Mouse (Mus musculus) neural tube, embryonic 11.5 days (tissue): Measurements from ENCODE around the gene Erc1. TPM values are rescaled to one million over a fixed set of nuclear protein-coding genes. Genes with fewer than 3 reads are reported as not detected.
"Not testable (repeated sequence)": the region's sequence is repeated elsewhere in the genome, so short reads cannot be mapped to it uniquely, and the experiment has no call there.

ENCODE experiments used
- ATAC-seq: fragments of 200-750 bp; cut with Nextera tagmentation; 2 replicates; pipeline ENCODE4 v1.8.0; 2017; ENCODE audit warnings: moderate number of reproducible peaks, mild to moderate bottlenecking, moderate TSS enrichment, moderate library complexity; ENCODE audit not compliant: insufficient read depth, low FRiP score, low TSS enrichment
- DNase-seq: peaks from one replicate; pipeline ENCODE4 v3.0.0-alpha.2; 2015; ENCODE audit warnings: low spot score
- H3K27ac ChIP-seq: fragments of 300-500 bp; sonication (generic); 2 replicates; pipeline ENCODE4 v1.5.1; 2014; ENCODE audit warnings: low read depth, mild to moderate bottlenecking, low read length
- H3K27me3 ChIP-seq: fragments of 300-500 bp; sonication (generic); 2 replicates; pipeline ENCODE4 v1.6.1; 2014; ENCODE audit warnings: mild to moderate bottlenecking, low read length, mixed read lengths; ENCODE audit not compliant: control insufficient read depth, insufficient read depth
- H3K36me3 ChIP-seq: fragments of 300-500 bp; sonication (generic); 2 replicates; pipeline ENCODE4 v1.6.1; 2014; ENCODE audit warnings: mild to moderate bottlenecking, low read length, moderate library complexity, mixed read lengths; ENCODE audit not compliant: control insufficient read depth, insufficient read depth
- H3K4me1 ChIP-seq: fragments of 300-500 bp; sonication (generic); 2 replicates; pipeline ENCODE4 v1.6.1; 2014; ENCODE audit warnings: low read length, mixed read lengths; ENCODE audit not compliant: control insufficient read depth, insufficient read depth
- H3K4me2 ChIP-seq: fragments of 300-500 bp; sonication (generic); 2 replicates; pipeline ENCODE4 v1.6.1; 2014; ENCODE audit warnings: low read depth, mild to moderate bottlenecking, moderate library complexity
- H3K4me3 ChIP-seq: fragments of 300-500 bp; sonication (generic); 2 replicates; pipeline ENCODE4 v1.5.1; 2014; ENCODE audit warnings: low read depth, low read length
- H3K9ac ChIP-seq: fragments of 300-500 bp; sonication (generic); 2 replicates; pipeline ENCODE4 v1.6.1; 2014; ENCODE audit warnings: mild to moderate bottlenecking, low read length
- H3K9me3 ChIP-seq: fragments of 300-500 bp; sonication (generic); 2 replicates; pipeline ENCODE4 v1.6.1; 2016; ENCODE audit warnings: low read length; ENCODE audit not compliant: control insufficient read depth
- WGBS: fragments of 180-500 bp; shearing (Covaris S2); extraction: QIAGEN DNeasy Blood & Tissue Kit; methylation state at CpG from one replicate; pipeline ENCODE4 v1.1.7; 2014; 5-methylcytosine and 5-hydroxymethylcytosine counted together
- polyA plus RNA-seq: library from polyadenylated mRNA; unstranded; fragments of >200 nt; fragmentation: Nextera tagmentation; extraction: Ambion mirVana; gene quantifications from 2 replicates; pipeline ENCODE4 v1.2.1, GENCODE M21; 2014

Erc1 gene
- polyA plus RNA-seq, 1 experiment from 2014 or later: 32.9 TPM

DNA sequence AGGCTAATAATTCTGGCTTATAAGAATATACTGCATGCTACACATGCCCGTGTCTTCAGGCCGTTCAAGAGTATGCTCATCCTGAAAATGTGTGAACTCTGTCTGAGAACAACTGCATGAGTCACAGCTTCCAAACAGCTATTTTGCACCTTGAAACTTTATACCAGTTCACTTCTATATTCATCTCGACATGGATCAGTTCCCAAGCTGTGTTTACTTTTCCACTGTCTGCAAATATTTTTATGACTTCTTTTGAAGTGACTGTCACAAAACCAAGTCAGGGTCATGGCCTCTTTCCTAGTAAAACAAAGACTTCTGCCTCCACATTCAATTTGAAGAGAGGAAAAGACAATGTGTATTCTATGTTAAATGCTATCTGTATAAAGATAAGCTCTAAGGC is 178.2 kb downstream of the Erc1 start:
- Histone ChIP-seq H3K9me3 (no peaks in the 10 kb centered on the region), H3K4me2 (no peak overlapping the region), H3K27me3 (no peaks in the 10 kb centered on the region), H3K9ac (no peak overlapping the region), H3K4me1 (no peaks in the 10 kb centered on the region), H3K27ac (no peak overlapping the region), H3K4me3 (no peak overlapping the region), H3K36me3 (no peaks in the 10 kb centered on the region; the same call in 1 of the 2 replicates)
- WGBS: 66% methylated on average over 3 of the region's 3 CpGs
- no peak for DNase-seq
- no peak for ATAC-seq

DNA sequence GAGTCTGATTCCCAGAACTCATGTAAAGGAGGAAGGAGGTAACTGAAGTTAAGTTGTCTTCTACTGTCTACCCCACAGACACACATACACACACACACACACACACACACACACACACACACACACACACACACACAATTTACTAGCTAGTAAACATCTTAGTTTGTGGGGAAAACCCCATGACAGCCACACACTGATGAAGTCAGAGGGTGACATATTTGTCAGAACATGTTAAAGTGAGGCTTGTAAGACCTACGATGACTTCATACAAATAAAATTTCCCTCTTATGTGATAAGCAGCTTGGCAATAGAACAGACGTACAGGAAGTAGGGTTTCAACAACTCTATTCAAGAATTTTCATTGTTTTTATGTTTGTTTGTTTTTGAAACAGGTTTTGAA is 185.0 kb downstream of the Erc1 start:
- ATAC-seq: no peak
- no peak overlapping the region for H3K4me2 ChIP-seq
- no peak overlapping the region for H3K27ac ChIP-seq
- no peak for DNase-seq
- no peaks in the 10 kb centered on the region for H3K27me3 ChIP-seq
- WGBS: 93% methylated on average over 2 of the region's 2 CpGs
- no peaks in the 10 kb centered on the region for H3K9me3 ChIP-seq
- H3K9ac ChIP-seq: no peak overlapping the region
- no peaks in the 10 kb centered on the region for H3K4me1 ChIP-seq
- H3K4me3 ChIP-seq: no peak overlapping the region
- H3K36me3 ChIP-seq: no peaks in the 10 kb centered on the region

DNA sequence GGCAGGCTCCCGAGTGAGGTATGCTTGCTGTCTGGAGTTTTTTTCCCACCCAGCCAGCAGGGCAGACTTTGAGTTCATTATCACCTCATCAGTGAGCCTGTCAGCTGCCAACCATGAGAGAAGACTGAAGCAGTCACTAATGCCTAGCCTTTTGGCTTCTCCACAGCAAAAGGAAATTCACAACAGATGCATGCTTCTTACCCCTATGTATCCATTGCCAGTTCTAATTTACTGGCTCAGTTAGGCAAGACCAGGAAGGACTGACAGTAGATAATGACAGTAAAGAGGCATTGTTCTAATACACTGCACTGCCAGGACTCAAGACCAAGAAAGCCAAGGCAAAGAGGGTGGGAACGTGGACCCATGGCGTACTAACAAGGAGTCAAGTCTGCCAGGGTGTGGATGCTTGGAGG is 186.9 kb downstream of the Erc1 start:
- H3K4me1 ChIP-seq: no peaks in the 10 kb centered on the region
- ATAC-seq (no peak), DNase-seq (no peak)
- no peak overlapping the region for H3K4me2 ChIP-seq
- H3K9me3 ChIP-seq: no peaks in the 10 kb centered on the region
- no peaks in the 10 kb centered on the region for H3K36me3 ChIP-seq
- no peak overlapping the region for H3K9ac ChIP-seq
- no peak overlapping the region for H3K4me3 ChIP-seq
- no peak overlapping the region for H3K27ac ChIP-seq
- 73% methylated on average over 3 of the region's 3 CpGs for WGBS
- no peaks in the 10 kb centered on the region for H3K27me3 ChIP-seq

DNA sequence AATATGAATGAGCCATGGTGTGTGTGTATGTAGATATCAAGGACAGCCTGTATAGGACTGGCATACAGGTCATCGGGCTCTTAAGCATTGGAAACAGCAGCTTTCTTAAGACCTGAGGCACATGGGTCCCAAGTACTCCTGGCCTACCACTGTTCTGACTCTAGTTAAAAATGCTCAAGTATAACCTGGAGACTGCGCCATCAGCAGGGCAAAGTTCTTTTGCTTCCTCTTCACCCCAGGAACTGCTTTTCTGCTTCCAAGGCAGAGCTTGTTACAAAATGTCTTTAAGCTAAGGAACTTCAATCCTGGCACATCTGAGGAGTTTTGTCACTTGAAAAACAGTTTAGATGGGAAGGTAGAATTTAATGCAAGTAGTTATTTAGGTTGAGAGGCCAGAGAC is 189.5 kb downstream of the Erc1 start:
- Histone ChIP-seq H3K4me3 (no peak overlapping the region), H3K9me3 (no peaks in the 10 kb centered on the region), H3K9ac (no peak overlapping the region), H3K27ac (no peak overlapping the region), H3K27me3 (no peaks in the 10 kb centered on the region), H3K4me1 (no peaks in the 10 kb centered on the region), H3K36me3 (no peaks in the 10 kb centered on the region), H3K4me2 (no peak overlapping the region)
- 92% methylated on average over 2 of the region's 2 CpGs for WGBS
- no peak for DNase-seq
- ATAC-seq: no peak

DNA sequence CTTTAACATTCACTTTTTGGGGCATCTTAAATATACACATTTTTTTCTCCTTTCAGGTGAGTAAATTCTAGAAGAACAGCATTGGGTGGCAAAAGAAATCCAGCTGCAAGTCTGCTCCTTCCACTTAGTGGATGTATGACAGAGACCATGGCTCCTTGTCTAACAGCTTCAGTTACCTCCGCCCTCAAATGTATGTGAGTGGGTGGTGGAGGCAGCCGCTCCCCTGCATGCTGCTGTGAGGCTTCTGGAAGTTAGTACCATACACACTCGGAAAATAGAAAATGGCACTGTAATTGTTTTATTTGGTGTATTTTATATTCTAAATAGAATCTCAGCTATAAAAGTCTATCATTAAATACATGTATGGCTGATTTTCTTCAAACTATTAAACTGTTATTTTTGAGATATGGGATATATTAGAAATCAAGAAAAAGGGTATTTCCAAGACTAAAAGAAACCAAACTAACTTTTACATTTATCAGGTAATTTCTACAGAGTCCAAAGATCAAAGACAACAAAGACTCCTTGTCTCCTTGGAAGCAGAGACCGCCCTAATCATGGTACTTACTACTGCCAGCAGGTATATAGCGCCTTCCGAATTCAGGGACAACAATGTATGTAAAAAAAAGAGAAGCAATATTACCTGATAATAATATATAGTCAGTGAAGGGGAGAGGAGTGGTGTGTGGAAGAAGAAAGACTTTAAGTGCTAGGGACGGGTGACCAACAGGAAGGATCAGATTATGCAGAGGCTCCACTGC is 190.4 kb downstream of the Erc1 start:
- 91% methylated on average over 7 of the region's 7 CpGs for WGBS
- Histone ChIP-seq H3K27ac (no peak overlapping the region), H3K9ac (no peak overlapping the region), H3K9me3 (no peaks in the 10 kb centered on the region), H3K27me3 (no peaks in the 10 kb centered on the region), H3K4me1 (no peaks in the 10 kb centered on the region), H3K36me3 (no peaks in the 10 kb centered on the region), H3K4me2 (no peak overlapping the region), H3K4me3 (no peak overlapping the region)
- ATAC-seq (no peak), DNase-seq (no peak)

DNA sequence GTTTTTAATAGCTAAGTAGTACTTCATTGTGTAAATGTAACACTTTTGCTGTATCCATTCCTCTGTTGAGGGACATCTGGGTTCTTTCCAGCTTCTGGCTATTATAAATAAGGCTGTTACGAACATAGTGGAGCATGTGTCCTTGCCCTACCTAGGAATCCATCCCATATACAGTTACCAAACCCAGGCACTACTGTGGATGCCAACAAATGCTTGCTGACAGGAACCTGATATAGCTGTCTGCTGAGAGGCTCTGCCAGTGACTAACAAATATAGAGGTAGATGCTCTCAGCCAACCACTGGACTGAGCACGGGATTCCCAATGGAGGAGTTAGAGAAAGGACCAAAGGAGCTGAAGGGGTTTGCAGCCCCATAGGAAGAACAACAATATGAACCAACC is 193.2 kb downstream of the Erc1 start:
- H3K36me3 ChIP-seq, H3K4me2 ChIP-seq, H3K27me3 ChIP-seq, H3K4me3 ChIP-seq, DNase-seq, H3K9me3 ChIP-seq, H3K9ac ChIP-seq, H3K4me1 ChIP-seq, ATAC-seq, H3K27ac ChIP-seq: not testable (repeated sequence)
- WGBS: 87% methylated on average over 2 of the region's 2 CpGs

DNA sequence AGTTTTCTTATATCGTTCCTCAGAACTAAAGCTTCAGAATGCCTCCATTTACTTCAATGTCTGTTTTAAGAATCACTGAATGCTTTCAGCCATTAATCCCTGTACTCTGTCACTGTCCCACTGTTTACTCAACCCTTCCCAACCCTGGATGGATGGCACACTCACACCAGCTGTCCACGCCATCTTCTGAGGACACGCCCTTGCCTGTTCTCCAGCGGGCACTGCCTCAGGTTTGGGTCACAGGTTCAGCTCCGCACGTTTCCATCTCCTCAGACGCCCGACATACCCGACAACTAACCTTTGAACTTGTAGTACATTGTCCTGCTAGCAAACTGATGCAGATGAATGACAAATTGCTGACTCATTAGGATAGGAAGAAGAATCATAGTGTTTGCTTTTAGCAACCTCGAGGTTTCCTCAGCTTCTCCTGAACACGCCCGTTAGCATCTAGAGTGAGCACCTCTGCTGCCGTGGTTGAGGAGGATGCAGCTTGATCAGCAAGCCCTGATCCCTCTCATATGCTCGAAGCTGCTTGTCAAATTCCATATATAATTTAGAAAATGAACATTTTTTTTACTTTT is 204.0 kb downstream of the Erc1 start:
- 72% methylated on average over 14 of the region's 14 CpGs for WGBS
- Histone ChIP-seq H3K4me2 (no peak overlapping the region), H3K9ac (no peak overlapping the region), H3K9me3 (no peaks in the 10 kb centered on the region), H3K27ac (no peak overlapping the region), H3K36me3 (no peaks in the 10 kb centered on the region), H3K4me3 (no peak overlapping the region), H3K4me1 (no peaks in the 10 kb centered on the region), H3K27me3 (no peaks in the 10 kb centered on the region)
- ATAC-seq: no peak
- no peak for DNase-seq

DNA sequence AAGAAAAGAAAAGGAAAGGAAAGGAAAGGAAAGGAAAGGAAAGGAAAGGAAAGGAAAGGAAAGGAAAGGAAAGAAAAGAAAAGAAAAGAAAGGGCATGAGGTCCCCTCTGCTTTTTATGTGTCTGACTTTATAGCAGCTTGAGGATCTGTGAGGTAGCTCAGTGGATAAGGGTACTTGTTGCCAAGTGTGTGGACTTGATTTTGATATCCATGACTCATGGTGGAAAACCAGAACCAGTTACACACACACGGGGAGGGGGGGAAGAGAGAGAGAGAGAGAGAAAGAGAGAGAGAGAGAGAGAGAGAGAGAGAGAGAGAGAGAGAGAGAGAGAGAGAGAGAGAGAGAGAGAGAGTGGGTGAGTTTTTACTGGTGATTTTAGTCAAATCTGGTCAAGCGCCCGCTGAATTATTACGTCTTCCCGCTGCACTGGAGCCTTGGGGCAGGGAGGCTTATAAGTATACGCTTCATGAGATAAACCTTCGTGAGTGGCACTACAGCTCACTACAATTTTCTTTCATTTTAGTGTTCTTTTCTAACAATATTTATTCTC is 204.7 kb downstream of the Erc1 start:
- H3K9me3 ChIP-seq: no peaks in the 10 kb centered on the region
- H3K27ac ChIP-seq: no peak overlapping the region
- no peak overlapping the region for H3K9ac ChIP-seq
- no peaks in the 10 kb centered on the region for H3K36me3 ChIP-seq
- H3K27me3 ChIP-seq: no peaks in the 10 kb centered on the region
- 94% methylated on average over 7 of the region's 7 CpGs for WGBS
- no peak overlapping the region for H3K4me2 ChIP-seq
- ATAC-seq (no peak), DNase-seq (no peak)
- H3K4me1 ChIP-seq: no peaks in the 10 kb centered on the region
- H3K4me3 ChIP-seq: no peak overlapping the region

DNA sequence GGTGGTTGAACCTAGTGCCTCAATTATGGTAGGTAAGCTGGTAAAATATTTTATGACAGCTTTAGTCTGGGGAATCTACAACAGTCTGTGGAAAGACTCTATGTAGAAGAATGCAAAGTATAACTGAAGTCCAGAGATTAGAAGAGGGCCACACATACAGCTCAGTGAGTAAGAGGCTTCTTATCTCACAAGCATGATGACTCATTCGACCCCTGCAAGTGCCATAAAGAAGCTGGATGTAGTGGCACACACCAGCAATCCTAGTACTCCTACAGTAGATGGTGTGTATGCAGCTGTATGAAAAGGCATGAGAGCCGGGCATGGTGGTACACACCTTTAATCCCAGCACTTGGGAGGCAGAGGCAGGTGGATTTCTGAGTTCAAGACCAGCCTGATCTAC is 205.2 kb downstream of the Erc1 start:
- no peaks in the 10 kb centered on the region for H3K36me3 ChIP-seq

More for the DNA sequence above, 205.2 kb downstream of the Erc1 start:
- no peak overlapping the region for H3K4me2 ChIP-seq
- no peak overlapping the region for H3K9ac ChIP-seq
- H3K27me3 ChIP-seq: no peaks in the 10 kb centered on the region
- ATAC-seq (no peak), DNase-seq (no peak)
- H3K27ac ChIP-seq: no peak overlapping the region
- no peaks in the 10 kb centered on the region for H3K9me3 ChIP-seq
- H3K4me1 ChIP-seq: no peaks in the 10 kb centered on the region
- 89% methylated on average over 2 of the region's 2 CpGs for WGBS
- no peak overlapping the region for H3K4me3 ChIP-seq
